23 mouse cellular contexts compared by ENCODE assay signal in genomic region chr9:69492809-69493208, GRCm38 (mm10). TPM values are rescaled to one million over a fixed set of nuclear protein-coding genes. Genes with fewer than 3 reads are reported as not detected.
DNase-seq lines count a peak whose midpoint lies in the region; ATAC-seq and TF ChIP-seq lines count a peak whose summit lies in the region.
"Had no signal": no experiment of that assay in that cellular context is flagged by ENCODE, and none has a peak within 500 bp of the region (broad histone marks: within the 10 kb centered on the region; RNA-seq: fewer than 3 reads in every experiment).

No protein-coding gene starts in this region.

- H3K27ac ChIP-seq in forebrain, postnatal 0 days (ENCODE audit: low read depth, low read length) = no peak overlapping the region
- no peak overlapping the region for H3K27ac ChIP-seq in forebrain, embryonic 16.5 days (ENCODE audit: low read length)
- no peak overlapping the region for H3K27ac ChIP-seq in kidney, postnatal 0 days
- no peak overlapping the region for H3K27ac ChIP-seq in midbrain, postnatal 0 days (ENCODE audit: low read depth, low read length)
- no peak overlapping the region for H3K27ac ChIP-seq in midbrain, embryonic 13.5 days
- H3K27ac ChIP-seq: embryonic facial prominence, embryonic 15.5 days; forebrain, embryonic 10.5 days; hindbrain, embryonic 15.5 days; liver, embryonic 12.5 days; lung, embryonic 15.5 days; midbrain, embryonic 10.5 days had no signal

- H3K4me3 ChIP-seq in forebrain, postnatal 0 days (ENCODE audit: low read depth, low read length) = no peak overlapping the region
- no peak overlapping the region for H3K4me3 ChIP-seq in forebrain, embryonic 16.5 days (replicated peaks; ENCODE audit: low read length)
- no peak overlapping the region for H3K4me3 ChIP-seq in kidney, postnatal 0 days (replicated peaks; ENCODE audit: low read depth, low read length)
- H3K4me3 ChIP-seq in midbrain, postnatal 0 days (ENCODE audit: low read depth, low read length) = no peak overlapping the region
- H3K4me3 ChIP-seq in midbrain, embryonic 13.5 days (replicated peaks) = no peak overlapping the region
- no peak overlapping the region for H3K4me3 ChIP-seq in myocyte
- H3K4me3 ChIP-seq: embryonic facial prominence, embryonic 15.5 days; forebrain, embryonic 10.5 days; hindbrain, embryonic 15.5 days; liver, embryonic 12.5 days; lung, embryonic 15.5 days; midbrain, embryonic 10.5 days had no signal

- peaks cover 4% of the 10 kb centered on the region; the same call in 1 of the 2 replicates for H3K36me3 ChIP-seq in forebrain, postnatal 0 days (ENCODE audit: insufficient read depth)
- no peaks in the 10 kb centered on the region for H3K36me3 ChIP-seq in forebrain, embryonic 16.5 days (ENCODE audit: control insufficient read depth, insufficient read depth)
- H3K36me3 ChIP-seq in kidney, postnatal 0 days (ENCODE audit: insufficient read depth, low read length) = peaks cover 44% of the 10 kb centered on the region
- no peaks in the 10 kb centered on the region for H3K36me3 ChIP-seq in midbrain, postnatal 0 days (ENCODE audit: insufficient read depth, low read length)
- 0 out of 2 replicates have a peak, but pooled peaks cover 3% of the 10 kb centered on the region for H3K36me3 ChIP-seq in midbrain, embryonic 13.5 days
- peaks cover 42% of the 10 kb centered on the region for H3K36me3 ChIP-seq in myocyte (ENCODE audit: control insufficient read depth, insufficient read depth)
- H3K36me3 ChIP-seq: forebrain, embryonic 10.5 days; hindbrain, embryonic 15.5 days; midbrain, embryonic 10.5 days had no signal

- no peak for ATAC-seq in forebrain, postnatal 0 days
- no peak for ATAC-seq in forebrain, embryonic 16.5 days
- ATAC-seq in kidney, postnatal 0 days (replicated peaks; ENCODE audit: low FRiP score, low read depth) = no peak
- no peak for ATAC-seq in midbrain, postnatal 0 days (ENCODE audit: low FRiP score)
- no peak for ATAC-seq in midbrain, embryonic 13.5 days
- ATAC-seq: liver, embryonic 12.5 days had no signal

- no peak for TF ChIP-seq POLR2A in myocyte (IDR thresholded peaks at IDR 0.05; ENCODE audit: insufficient read length, low read depth)

- H3K9ac ChIP-seq in forebrain, postnatal 0 days = no peak overlapping the region
- H3K9ac ChIP-seq in forebrain, embryonic 16.5 days (replicated peaks; ENCODE audit: low read depth, low read length) = no peak overlapping the region
- no peak overlapping the region for H3K9ac ChIP-seq in kidney, postnatal 0 days (ENCODE audit: low read depth, low read length)
- no peak overlapping the region for H3K9ac ChIP-seq in midbrain, postnatal 0 days (replicated peaks; ENCODE audit: low read length, poor library complexity, severe bottlenecking)
- H3K9ac ChIP-seq in midbrain, embryonic 13.5 days (replicated peaks) = no peak overlapping the region
- H3K9ac ChIP-seq: embryonic facial prominence, embryonic 15.5 days; hindbrain, embryonic 15.5 days; liver, embryonic 12.5 days; lung, embryonic 15.5 days had no signal

- no peaks in the 10 kb centered on the region for H3K27me3 ChIP-seq in forebrain, postnatal 0 days (ENCODE audit: insufficient read depth, low read length)
- no peaks in the 10 kb centered on the region for H3K27me3 ChIP-seq in forebrain, embryonic 16.5 days (replicated peaks; ENCODE audit: control insufficient read depth, insufficient read depth, low read length)
- H3K27me3 ChIP-seq in kidney, postnatal 0 days (ENCODE audit: insufficient read depth, low read length) = no peaks in the 10 kb centered on the region
- H3K27me3 ChIP-seq in midbrain, postnatal 0 days (ENCODE audit: insufficient read depth, low read length) = no peaks in the 10 kb centered on the region
- no peaks in the 10 kb centered on the region for H3K27me3 ChIP-seq in midbrain, embryonic 13.5 days
- H3K27me3 ChIP-seq in myocyte (ENCODE audit: control insufficient read depth, insufficient read depth, insufficient read length) = no peaks in the 10 kb centered on the region
- H3K27me3 ChIP-seq: embryonic facial prominence, embryonic 15.5 days; hindbrain, embryonic 15.5 days; liver, embryonic 12.5 days; lung, embryonic 15.5 days had no signal

- no peaks in the 10 kb centered on the region for H3K9me3 ChIP-seq in forebrain, postnatal 0 days (ENCODE audit: low read length)
- peaks cover 2% of the 10 kb centered on the region; the same call in 1 of the 2 replicates for H3K9me3 ChIP-seq in forebrain, embryonic 16.5 days (ENCODE audit: control insufficient read depth, low read length)
- no peaks in the 10 kb centered on the region for H3K9me3 ChIP-seq in kidney, postnatal 0 days (replicated peaks; ENCODE audit: low read length)
- H3K9me3 ChIP-seq in midbrain, postnatal 0 days (ENCODE audit: low read length) = no peaks in the 10 kb centered on the region
- peaks cover 3% of the 10 kb centered on the region; the same call in 1 of the 2 replicates for H3K9me3 ChIP-seq in midbrain, embryonic 13.5 days
- H3K9me3 ChIP-seq: embryonic facial prominence, embryonic 15.5 days; hindbrain, embryonic 15.5 days; lung, embryonic 15.5 days had no signal

- no peaks in the 10 kb centered on the region for H3K4me1 ChIP-seq in forebrain, postnatal 0 days (ENCODE audit: insufficient read depth)
- H3K4me1 ChIP-seq in forebrain, embryonic 16.5 days (replicated peaks; ENCODE audit: control insufficient read depth, insufficient read depth, low read length) = no peaks in the 10 kb centered on the region
- no peaks in the 10 kb centered on the region for H3K4me1 ChIP-seq in kidney, postnatal 0 days (replicated peaks; ENCODE audit: insufficient read depth, low read length)
- no peaks in the 10 kb centered on the region for H3K4me1 ChIP-seq in midbrain, postnatal 0 days (ENCODE audit: insufficient read depth, low read length)
- peaks cover 7% of the 10 kb centered on the region for H3K4me1 ChIP-seq in midbrain, embryonic 13.5 days (replicated peaks)
- H3K4me1 ChIP-seq: embryonic facial prominence, embryonic 15.5 days; lung, embryonic 15.5 days had no signal

- 99% methylated on average over 6 of the region's 6 CpGs for WGBS in forebrain, postnatal 0 days
- 99% methylated on average over 6 of the region's 6 CpGs for WGBS in forebrain, embryonic 16.5 days
- 97% methylated on average over 6 of the region's 6 CpGs for WGBS in kidney, postnatal 0 days
- 98% methylated on average over 6 of the region's 6 CpGs for WGBS in midbrain, postnatal 0 days
- WGBS in midbrain, embryonic 13.5 days = 97% methylated on average over 6 of the region's 6 CpGs

- DNase-seq in forebrain, postnatal 0 days = no peak
- DNase-seq in kidney, postnatal 0 days (ENCODE audit: low spot score) = no peak
- no peak for DNase-seq in kidney, adult 11 months
- DNase-seq in midbrain, postnatal 0 days (ENCODE audit: low spot score) = no peak
- DNase-seq in MN1 (ENCODE audit: low spot score) = no peak
- DNase-seq: adrenal gland, postnatal 25 days; cerebellum, adult 11 months; cerebellum, adult 9-11 months; heart, postnatal 4 days; kidney, adult 18-20 months; kidney, postnatal 10 days; layer of hippocampus, postnatal 36 days; right cerebral cortex, postnatal 14 days; thymus, postnatal 14 days had no signal

- no peaks in the 10 kb centered on the region for H3K79me2 ChIP-seq in myocyte (ENCODE audit: control insufficient read depth, insufficient read depth)

- no peak overlapping the region for H3ac ChIP-seq in myocyte (ENCODE audit: control insufficient read depth, insufficient read length)

- no peak overlapping the region for H3K4me2 ChIP-seq in forebrain, postnatal 0 days (ENCODE audit: low read depth)
- no peak overlapping the region for H3K4me2 ChIP-seq in forebrain, embryonic 16.5 days (ENCODE audit: low read length)
- no peak overlapping the region for H3K4me2 ChIP-seq in kidney, postnatal 0 days (ENCODE audit: low read length)
- no peak overlapping the region for H3K4me2 ChIP-seq in midbrain, postnatal 0 days (ENCODE audit: low read depth, low read length, poor library complexity, severe bottlenecking)
- no peak overlapping the region for H3K4me2 ChIP-seq in midbrain, embryonic 13.5 days (replicated peaks)
- no peak overlapping the region for H3K4me2 ChIP-seq in myocyte (ENCODE audit: low read depth)
- H3K4me2 ChIP-seq: embryonic facial prominence, embryonic 15.5 days; hindbrain, embryonic 15.5 days; liver, embryonic 12.5 days; lung, embryonic 15.5 days had no signal

- TF ChIP-seq CTCF in forebrain, postnatal 0 days (IDR thresholded peaks at IDR 0.05; ENCODE audit: low read depth) = peak; percentile 17; the same call in 1 of the 2 replicates
- TF ChIP-seq CTCF in kidney, postnatal 0 days (IDR thresholded peaks at IDR 0.05; ENCODE audit: low read depth) = peak; percentile 37; the same call in 1 of the 2 replicates
- TF ChIP-seq CTCF in midbrain, postnatal 0 days (IDR thresholded peaks at IDR 0.05) = peak; percentile 14; the same call in 1 of the 2 replicates

TF ChIP-seq in myocyte, 11 proteins besides CTCF, POLR2A, EP300 and RAD21:
- no peak for TF ChIP-seq REST (IDR thresholded peaks at IDR 0.05; ENCODE audit: insufficient read depth, insufficient read length)
- peak; percentile 46 for TF ChIP-seq POLR2AphosphoS2 (IDR thresholded peaks at IDR 0.05; ENCODE audit: insufficient read length, low read depth)

RNA-seq across cellular contexts. Expression of gene Anxa2, which starts 39.4 kb away (rescaled TPM):
- total RNA-seq in forebrain, postnatal 0 days (2014; rRNA removed) = 49.2 and 68.4 TPM in 2 replicates
- 62.8 and 66.3 TPM in 2 replicates for polyA plus RNA-seq in forebrain, postnatal 0 days (2015; fragmentation: Nextera tagmentation; extraction: Ambion mirVana)
- 82.2 and 115 TPM in 2 replicates for polyA plus RNA-seq in forebrain, embryonic 16.5 days (2015; fragmentation: Nextera tagmentation; extraction: Ambion mirVana)
- 442 and 483 TPM in 2 replicates for polyA plus RNA-seq in kidney, postnatal 0 days (2015; fragmentation: Nextera tagmentation; extraction: Ambion mirVana)
- 68.4 and 73.2 TPM in 2 replicates for total RNA-seq in midbrain, postnatal 0 days (2014; rRNA removed)
- polyA plus RNA-seq in midbrain, postnatal 0 days (2015; fragmentation: Nextera tagmentation; extraction: Ambion mirVana) = 69.2 and 79.1 TPM in 2 replicates
- 96.0 and 115 TPM in 2 replicates for polyA plus RNA-seq in midbrain, embryonic 13.5 days (2015; fragmentation: Nextera tagmentation; extraction: Ambion mirVana)
- 1,009 TPM for polyA plus RNA-seq in myocyte (2012; fragmentation: generic; extraction: Trizol)
